Mouse (Mus musculus): ENCODE data around the gene Homez.

Homez gene

GRCm38 (mm10) chr14:54868026-54868425, 2.7 kb downstream of the Homez start:
- in situ Hi-C loops (cut with MboI, MseI): no loop called here

GRCm38 (mm10) chr14:54866936-54867335, 3.8 kb downstream of the Homez start:
- in situ Hi-C loops (cut with MboI, MseI): no loop called here

- in situ Hi-C loops (cut with MboI, MseI): no loop called here
Measured at GRCm38 (mm10) chr14:54866268-54866667, 4.5 kb downstream of the Homez start.

GRCm38 (mm10) chr14:54865626-54866025, 5.1 kb downstream of the Homez start:
- in situ Hi-C loops (cut with MboI, MseI): no loop called here

GRCm38 (mm10) chr14:54864313-54865036, 6.3 kb downstream of the Homez start:
- in situ Hi-C loops (cut with MboI, MseI): no loop called here

GRCm38 (mm10) chr14:54863501-54864312, 7.1 kb downstream of the Homez start:
- in situ Hi-C loops (cut with MboI, MseI): no loop called here

- in situ Hi-C loops (cut with MboI, MseI): no loop called here
Measured at GRCm38 (mm10) chr14:54860511-54860910, 10.2 kb downstream of the Homez start.

- in situ Hi-C loops (cut with MboI, MseI): no loop called here
Measured at GRCm38 (mm10) chr14:54857891-54858290, 12.9 kb downstream of the Homez start.

- in situ Hi-C loops (cut with MboI, MseI): no loop called here
Measured at GRCm38 (mm10) chr14:54856703-54857102, 14.1 kb downstream of the Homez start.

- in situ Hi-C loops (cut with MboI, MseI): no loop called here
Measured at GRCm38 (mm10) chr14:54855726-54856125, 15.0 kb downstream of the Homez start.

- in situ Hi-C loops (cut with MboI, MseI): no loop called here
Measured at GRCm38 (mm10) chr14:54843461-54843860, 27.3 kb downstream of the Homez start.

- in situ Hi-C loops (cut with MboI, MseI): no loop called here
Measured at GRCm38 (mm10) chr14:54823716-54824115, 47.0 kb downstream of the Homez start.

- in situ Hi-C loops (cut with MboI, MseI): no loop called here
Measured at GRCm38 (mm10) chr14:54822301-54822700, 48.5 kb downstream of the Homez start.

- in situ Hi-C loops (cut with MboI, MseI): no loop called here
Measured at GRCm38 (mm10) chr14:54817791-54818190, 53.0 kb downstream of the Homez start.

GRCm38 (mm10) chr14:54815737-54816136, 55.0 kb downstream of the Homez start:
- in situ Hi-C loops (cut with MboI, MseI): no loop called here

GRCm38 (mm10) chr14:54813991-54814390, 56.8 kb downstream of the Homez start, which contains the start of gene Rnf212b:
Gene Rnf212b (plus strand): TSS chr14:54814141.
- in situ Hi-C loops (cut with MboI, MseI): no loop called here

GRCm38 (mm10) chr14:54809668-54810033, 61.1 kb downstream of the Homez start:
- in situ Hi-C loops (cut with MboI, MseI): no loop called here

GRCm38 (mm10) chr14:54808718-54809667, 61.8 kb downstream of the Homez start:
- in situ Hi-C loops (cut with MboI, MseI): no loop called here

- in situ Hi-C loops (cut with MboI, MseI): no loop called here
Measured at GRCm38 (mm10) chr14:54806124-54806523, 64.6 kb downstream of the Homez start.
